Mouse (Mus musculus) ovary, postnatal 14 days (tissue): ENCODE data around the gene Habp4.

Experiments
- DNase-seq: peaks from one replicate; pipeline ENCODE4 v3.0.0; 2022; ENCODE audit warnings: low spot score

The Habp4 gene

GRCm38 (mm10) chr13:64178746-64179652 is 17.4 kb downstream of the Habp4 start:
- DNase-seq, result no peak

GRCm38 (mm10) chr13:64180300-64180699 is 18.7 kb downstream of the Habp4 start:
- DNase-seq, result no peak

GRCm38 (mm10) chr13:64180888-64181287 is 19.3 kb downstream of the Habp4 start:
- DNase-seq, result peak; percentile 67

GRCm38 (mm10) chr13:64182091-64182490 is 20.5 kb downstream of the Habp4 start:
- DNase-seq, result no peak

- no peak for DNase-seq
Measured at GRCm38 (mm10) chr13:64183583-64183982, 22.0 kb downstream of the Habp4 start.

- DNase-seq, result no peak
Measured at GRCm38 (mm10) chr13:64184361-64184760, 22.7 kb downstream of the Habp4 start.

- DNase-seq, result no peak
Measured at GRCm38 (mm10) chr13:64185176-64185575, 23.6 kb downstream of the Habp4 start.

GRCm38 (mm10) chr13:64185586-64185985 is 24.0 kb downstream of the Habp4 start:
- DNase-seq, result no peak

- DNase-seq, result no peak
Measured at GRCm38 (mm10) chr13:64186516-64186915, 24.9 kb downstream of the Habp4 start.

GRCm38 (mm10) chr13:64187065-64187464 is 25.4 kb downstream of the Habp4 start:
- no peak for DNase-seq

- DNase-seq, result no peak
Measured at GRCm38 (mm10) chr13:64197899-64198298, 36.3 kb downstream of the Habp4 start.

GRCm38 (mm10) chr13:64198310-64198709 is 36.7 kb downstream of the Habp4 start:
- no peak for DNase-seq

- no peak for DNase-seq
Measured at GRCm38 (mm10) chr13:64200911-64201310, 39.3 kb downstream of the Habp4 start.

- DNase-seq, result no peak
Measured at GRCm38 (mm10) chr13:64204726-64205125, 43.1 kb downstream of the Habp4 start.

GRCm38 (mm10) chr13:64205186-64205585 is 43.6 kb downstream of the Habp4 start:
- DNase-seq, result no peak

GRCm38 (mm10) chr13:64208146-64208545 is 46.5 kb downstream of the Habp4 start:
- DNase-seq, result no peak

- no peak for DNase-seq
Measured at GRCm38 (mm10) chr13:64211995-64212603, 50.5 kb downstream of the Habp4 start.

GRCm38 (mm10) chr13:64214891-64215290 is 53.3 kb downstream of the Habp4 start:
- DNase-seq, result no peak

- DNase-seq, result no peak
Measured at GRCm38 (mm10) chr13:64225738-64226137, 64.1 kb downstream of the Habp4 start.

- no peak for DNase-seq
Measured at GRCm38 (mm10) chr13:64226725-64227124, 65.1 kb downstream of the Habp4 start.

- DNase-seq, result no peak
Measured at GRCm38 (mm10) chr13:64233139-64233538, 71.5 kb downstream of the Habp4 start.

GRCm38 (mm10) chr13:64235062-64235715 is 73.6 kb downstream of the Habp4 start:
- DNase-seq, result no peak

GRCm38 (mm10) chr13:64235777-64236176 is 74.2 kb downstream of the Habp4 start:
- no peak for DNase-seq
